Mouse (Mus musculus) kidney, embryonic 14.5 days (tissue): ENCODE data around the gene Pmpcb. TPM values are rescaled to one million over a fixed set of nuclear protein-coding genes. Genes with fewer than 3 reads are reported as not detected.

ENCODE experiments used
- ATAC-seq: fragments of 200-750 bp; cut with Nextera tagmentation; 2 replicates; pipeline ENCODE4 v1.8.0; 2017; ENCODE audit warnings: moderate number of reproducible peaks, mild to moderate bottlenecking, moderate TSS enrichment, moderate library complexity; ENCODE audit not compliant: low FRiP score, low TSS enrichment
- H3K27ac ChIP-seq: fragments of 300-500 bp; sonication (generic); 2 replicates; pipeline ENCODE4 v1.5.1; 2014; ENCODE audit warnings: low read depth, mild to moderate bottlenecking, low read length, moderate library complexity, mixed read lengths
- H3K27me3 ChIP-seq: fragments of 300-500 bp; sonication (generic); 2 replicates; pipeline ENCODE4 v1.6.1; 2014; ENCODE audit warnings: mild to moderate bottlenecking, low read length; ENCODE audit not compliant: control insufficient read depth, insufficient read depth
- H3K36me3 ChIP-seq: fragments of 300-500 bp; sonication (generic); 2 replicates; pipeline ENCODE4 v1.6.1; 2014; ENCODE audit warnings: low read length, mixed read lengths; ENCODE audit not compliant: control insufficient read depth, insufficient read depth
- H3K4me1 ChIP-seq: fragments of 300-500 bp; sonication (generic); 2 replicates; pipeline ENCODE4 v1.6.1; 2014; ENCODE audit warnings: low read length, mixed read lengths; ENCODE audit not compliant: control insufficient read depth, insufficient read depth
- H3K4me2 ChIP-seq: fragments of 300-500 bp; sonication (generic); replicated peaks from 2 replicates; pipeline ENCODE4 v1.6.1; 2014; ENCODE audit warnings: low read depth, mild to moderate bottlenecking, low read length
- H3K4me3 ChIP-seq: fragments of 300-500 bp; sonication (generic); 2 replicates; pipeline ENCODE4 v1.5.1; 2014; ENCODE audit warnings: mild to moderate bottlenecking, low read length
- H3K9ac ChIP-seq: fragments of 300-500 bp; sonication (generic); 2 replicates; pipeline ENCODE4 v1.6.1; 2014; ENCODE audit warnings: low read depth, mild to moderate bottlenecking, low read length, moderate library complexity
- H3K9me3 ChIP-seq: fragments of 300-500 bp; sonication (generic); 2 replicates; pipeline ENCODE4 v1.6.1; 2016; ENCODE audit warnings: low read length; ENCODE audit not compliant: control insufficient read depth
- WGBS: fragments of 180-500 bp; shearing (Covaris S2); extraction: QIAGEN DNeasy Blood & Tissue Kit; methylation state at CpG from one replicate; pipeline ENCODE4 v1.1.7; 2014; 5-methylcytosine and 5-hydroxymethylcytosine counted together
- polyA plus RNA-seq: library from polyadenylated mRNA; unstranded; fragments of >200 nt; fragmentation: Nextera tagmentation; extraction: Ambion mirVana; gene quantifications from 2 replicates; pipeline ENCODE4 v1.2.1, GENCODE M21; 2014

Pmpcb gene
- polyA plus RNA-seq, 1 experiment from 2014 or later: 101 TPM

- Histone ChIP-seq H3K9me3 (no peaks in the 10 kb centered on the region), H3K27me3 (no peaks in the 10 kb centered on the region), H3K9ac (peak overlapping the region; percentile 86), H3K27ac (no peak overlapping the region), H3K4me2 (peak overlapping the region; percentile 81), H3K4me3 (peak overlapping the region; percentile 94), H3K4me1 (peaks cover 11% of the 10 kb centered on the region; the same call in 1 of the 2 replicates), H3K36me3 (peaks cover 34% of the 10 kb centered on the region)
- 17% methylated on average over 10 of the region's 10 CpGs for WGBS
- no peak for ATAC-seq
Observed at GRCm38 (mm10) chr5:21737620-21738019, 679 bp downstream of the Pmpcb start.

- no peak overlapping the region for H3K4me3 ChIP-seq
- H3K36me3 ChIP-seq: peaks cover 49% of the 10 kb centered on the region
- no peak for ATAC-seq
- H3K27me3 ChIP-seq: no peaks in the 10 kb centered on the region
- H3K27ac ChIP-seq: no peak overlapping the region
- H3K9ac ChIP-seq: no peak overlapping the region
- 93% methylated on average over 11 of the region's 11 CpGs for WGBS
- no peaks in the 10 kb centered on the region for H3K9me3 ChIP-seq
- H3K4me1 ChIP-seq: peaks cover 7% of the 10 kb centered on the region; the same call in 1 of the 2 replicates
- H3K4me2 ChIP-seq: no peak overlapping the region
Observed at GRCm38 (mm10) chr5:21739120-21739519, 2.2 kb downstream of the Pmpcb start.

DNA sequence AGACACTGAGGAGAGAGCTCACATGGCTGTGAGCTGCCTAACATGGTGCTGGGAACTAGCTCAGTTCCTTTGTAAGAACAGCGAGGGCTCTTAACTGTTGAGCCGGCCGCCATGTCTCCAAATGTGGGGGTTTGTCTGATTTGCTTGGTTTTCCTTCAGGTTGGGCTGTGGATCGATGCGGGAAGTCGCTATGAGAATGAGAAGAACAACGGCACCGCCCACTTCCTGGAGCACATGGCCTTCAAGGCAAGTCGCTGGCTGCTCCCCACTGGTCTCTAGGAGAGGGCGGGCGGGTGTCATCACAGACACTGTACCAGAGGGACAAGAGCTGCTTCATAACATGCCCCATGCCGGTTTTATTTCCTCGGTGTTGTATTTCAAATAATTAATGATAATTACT lies 2.9 kb downstream of the Pmpcb start:
- Histone ChIP-seq H3K9ac (no peak overlapping the region), H3K4me2 (no peak overlapping the region), H3K9me3 (no peaks in the 10 kb centered on the region), H3K4me1 (peaks cover 7% of the 10 kb centered on the region; the same call in 1 of the 2 replicates), H3K36me3 (peaks cover 57% of the 10 kb centered on the region), H3K27me3 (no peaks in the 10 kb centered on the region), H3K4me3 (no peak overlapping the region), H3K27ac (no peak overlapping the region)
- WGBS: 86% methylated on average over 13 of the region's 13 CpGs
- ATAC-seq: no peak

- H3K4me2 ChIP-seq: no peak overlapping the region
- H3K27ac ChIP-seq: no peak overlapping the region
- ATAC-seq: no peak
- H3K36me3 ChIP-seq: peaks cover 94% of the 10 kb centered on the region
- no peaks in the 10 kb centered on the region for H3K9me3 ChIP-seq
- no peak overlapping the region for H3K4me3 ChIP-seq
- 97% methylated on average over 10 of the region's 10 CpGs for WGBS
- H3K9ac ChIP-seq: no peak overlapping the region
- H3K27me3 ChIP-seq: no peaks in the 10 kb centered on the region
- no peaks in the 10 kb centered on the region for H3K4me1 ChIP-seq
Observed at GRCm38 (mm10) chr5:21743606-21744005, 6.7 kb downstream of the Pmpcb start.

DNA sequence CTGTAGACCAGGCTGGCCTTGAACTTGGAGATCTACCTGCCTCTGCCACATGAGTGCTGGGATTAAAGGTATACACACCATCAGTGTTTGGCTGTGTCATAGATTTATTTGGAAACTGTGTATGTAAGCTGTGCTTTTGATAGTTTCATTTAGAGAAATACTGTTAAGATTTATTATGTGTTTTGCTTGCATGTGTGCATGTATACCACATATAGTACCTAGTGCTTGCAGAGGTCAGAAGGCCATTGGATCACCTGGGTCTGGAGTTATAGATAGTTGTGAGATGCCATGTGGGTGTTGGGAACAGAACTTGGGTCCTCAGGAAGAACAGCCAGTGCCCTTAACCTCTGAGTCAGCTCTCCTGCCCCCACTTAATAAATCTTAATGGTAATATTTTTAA lies 7.7 kb downstream of the Pmpcb start:
- ATAC-seq: no peak
- H3K4me1 ChIP-seq: no peaks in the 10 kb centered on the region
- peaks cover 96% of the 10 kb centered on the region for H3K36me3 ChIP-seq
- no peak overlapping the region for H3K27ac ChIP-seq
- no peak overlapping the region for H3K4me2 ChIP-seq
- no peak overlapping the region for H3K9ac ChIP-seq
- H3K27me3 ChIP-seq: no peaks in the 10 kb centered on the region
- no peak overlapping the region for H3K4me3 ChIP-seq
- H3K9me3 ChIP-seq: no peaks in the 10 kb centered on the region

GRCm38 (mm10) chr5:21745966-21746365 lies 9.0 kb downstream of the Pmpcb start:
- Histone ChIP-seq H3K4me2 (no peak overlapping the region), H3K27ac (no peak overlapping the region), H3K4me1 (no peaks in the 10 kb centered on the region), H3K4me3 (no peak overlapping the region), H3K9ac (no peak overlapping the region), H3K9me3 (no peaks in the 10 kb centered on the region), H3K36me3 (peaks cover 89% of the 10 kb centered on the region), H3K27me3 (no peaks in the 10 kb centered on the region)
- 98% methylated on average over 6 of the region's 8 CpGs for WGBS
- no peak for ATAC-seq

DNA sequence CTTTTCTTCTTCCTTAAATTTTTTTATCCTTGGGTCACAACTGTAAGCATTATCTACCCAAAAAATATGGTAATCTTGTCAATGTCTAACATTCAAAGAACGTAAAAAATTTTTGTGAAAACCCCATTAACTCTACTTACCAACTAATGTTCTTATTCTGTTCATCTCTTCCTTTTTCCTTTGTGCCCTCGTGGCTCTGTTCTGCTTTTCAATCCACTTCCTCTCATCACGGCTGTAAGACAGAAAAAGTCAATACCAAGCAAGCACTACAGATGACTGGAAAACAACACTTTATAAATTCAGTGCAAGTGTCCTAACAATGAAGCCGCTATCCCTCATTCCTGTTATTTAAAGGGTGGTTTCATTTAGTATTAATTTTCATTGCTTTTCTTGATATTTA lies 31.6 kb downstream of the Pmpcb start:
- Histone ChIP-seq H3K4me2 (no peak overlapping the region), H3K4me1 (no peaks in the 10 kb centered on the region), H3K27ac (no peak overlapping the region), H3K4me3 (no peak overlapping the region), H3K9ac (no peak overlapping the region), H3K27me3 (no peaks in the 10 kb centered on the region), H3K9me3 (no peaks in the 10 kb centered on the region), H3K36me3 (peaks cover 64% of the 10 kb centered on the region)
- no peak for ATAC-seq
- WGBS: 82% methylated on average over 4 of the region's 4 CpGs

GRCm38 (mm10) chr5:21769841-21770240 lies 32.9 kb downstream of the Pmpcb start:
- no peak overlapping the region for H3K27ac ChIP-seq
- H3K4me1 ChIP-seq: no peaks in the 10 kb centered on the region
- H3K4me3 ChIP-seq: no peak overlapping the region
- no peaks in the 10 kb centered on the region for H3K9me3 ChIP-seq
- WGBS: 89% methylated on average over 6 of the region's 6 CpGs
- peaks cover 63% of the 10 kb centered on the region for H3K36me3 ChIP-seq
- H3K4me2 ChIP-seq: no peak overlapping the region
- no peaks in the 10 kb centered on the region for H3K27me3 ChIP-seq
- no peak for ATAC-seq
- H3K9ac ChIP-seq: no peak overlapping the region

DNA sequence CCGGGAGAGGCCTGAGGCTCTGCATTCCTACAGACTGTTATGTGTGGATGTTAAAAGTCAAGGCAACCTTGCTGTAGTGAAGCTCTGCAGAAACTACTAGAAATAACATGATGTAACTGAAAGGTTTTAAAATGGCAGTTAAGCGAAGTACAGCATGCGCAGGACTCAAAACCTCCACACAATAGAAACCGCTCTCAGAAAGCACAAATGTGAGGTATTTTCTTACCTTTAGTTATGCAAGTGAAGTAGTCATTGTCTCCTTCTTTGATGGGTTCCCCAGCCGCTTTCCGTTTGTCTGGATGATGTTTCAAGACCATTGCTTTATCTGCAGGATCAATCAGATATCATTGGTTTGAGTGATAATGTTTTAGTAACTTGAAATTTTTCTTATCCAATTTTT lies 39.5 kb downstream of the Pmpcb start:
- Histone ChIP-seq H3K9me3 (no peaks in the 10 kb centered on the region), H3K36me3 (peaks cover 64% of the 10 kb centered on the region)
- 89% methylated on average over 6 of the region's 6 CpGs for WGBS

More for the DNA sequence above, 39.5 kb downstream of the Pmpcb start:
- Histone ChIP-seq H3K4me2 (no peak overlapping the region), H3K27me3 (no peaks in the 10 kb centered on the region), H3K4me3 (no peak overlapping the region), H3K4me1 (no peaks in the 10 kb centered on the region), H3K27ac (no peak overlapping the region), H3K9ac (no peak overlapping the region)
- no peak for ATAC-seq
